Mouse (Mus musculus) G1E-ER4 (cell line): ENCODE data around the gene Slc22a4. TPM values are rescaled to one million over a fixed set of nuclear protein-coding genes. Genes with fewer than 3 reads are reported as not detected.

Experiments used
- GATA1 ChIP-seq: IDR thresholded peaks from one replicate; pipeline ENCODE4 v1.8.0; 2012; ENCODE audit warnings: low read length, inconsistent platforms
- polyA plus RNA-seq: library from polyadenylated mRNA; stranded (reverse); fragments of >175 nt; gene quantifications from 2 replicates; pipeline ENCODE4 v1.2.3, GENCODE M21; 2012

Gene Slc22a4
- polyA plus RNA-seq, 1 experiment, result 0.22 TPM

- TF ChIP-seq GATA1, result no peak
Observed at GRCm38 (mm10) chr11:54062753-54063471, 35.0 kb upstream of the Slc22a4 start.

GRCm38 (mm10) chr11:54062086-54062752 lies 34.3 kb upstream of the Slc22a4 start:
- TF ChIP-seq GATA1, result no peak

GRCm38 (mm10) chr11:54060316-54060715 lies 32.4 kb upstream of the Slc22a4 start:
- no peak for TF ChIP-seq GATA1

GRCm38 (mm10) chr11:54059526-54059925 lies 31.6 kb upstream of the Slc22a4 start:
- no peak for TF ChIP-seq GATA1

GRCm38 (mm10) chr11:54058643-54059042 lies 30.8 kb upstream of the Slc22a4 start:
- no peak for TF ChIP-seq GATA1

GRCm38 (mm10) chr11:54058056-54058617 lies 30.2 kb upstream of the Slc22a4 start:
- TF ChIP-seq GATA1, result no peak

GRCm38 (mm10) chr11:54057428-54057827 lies 29.5 kb upstream of the Slc22a4 start:
- TF ChIP-seq GATA1, result no peak

GRCm38 (mm10) chr11:54056132-54056531 lies 28.2 kb upstream of the Slc22a4 start:
- no peak for TF ChIP-seq GATA1

- no peak for TF ChIP-seq GATA1
Observed at GRCm38 (mm10) chr11:54054257-54054656, 26.4 kb upstream of the Slc22a4 start.

GRCm38 (mm10) chr11:54053090-54053489 lies 25.2 kb upstream of the Slc22a4 start:
- no peak for TF ChIP-seq GATA1

- TF ChIP-seq GATA1, result no peak
Observed at GRCm38 (mm10) chr11:54052128-54052527, 24.2 kb upstream of the Slc22a4 start.

GRCm38 (mm10) chr11:54051161-54051560 lies 23.3 kb upstream of the Slc22a4 start:
- TF ChIP-seq GATA1, result no peak

GRCm38 (mm10) chr11:54050205-54050604 lies 22.3 kb upstream of the Slc22a4 start:
- TF ChIP-seq GATA1, result no peak

- TF ChIP-seq GATA1, result no peak
Observed at GRCm38 (mm10) chr11:54040676-54041075, 12.8 kb upstream of the Slc22a4 start.

GRCm38 (mm10) chr11:54028997-54029396 lies 1.1 kb upstream of the Slc22a4 start:
- no peak for TF ChIP-seq GATA1

- no peak for TF ChIP-seq GATA1
Observed at GRCm38 (mm10) chr11:54027131-54028043, 503 bp downstream of the Slc22a4 start.
